Mouse (Mus musculus): ENCODE measurements around the gene Pcgf5. TPM values are rescaled to one million over a fixed set of nuclear protein-coding genes. Genes with fewer than 3 reads are reported as not detected.

Gene Pcgf5
- polyA plus RNA-seq, 1 experiment from 2014 or later, result 11.8 TPM

DNA sequence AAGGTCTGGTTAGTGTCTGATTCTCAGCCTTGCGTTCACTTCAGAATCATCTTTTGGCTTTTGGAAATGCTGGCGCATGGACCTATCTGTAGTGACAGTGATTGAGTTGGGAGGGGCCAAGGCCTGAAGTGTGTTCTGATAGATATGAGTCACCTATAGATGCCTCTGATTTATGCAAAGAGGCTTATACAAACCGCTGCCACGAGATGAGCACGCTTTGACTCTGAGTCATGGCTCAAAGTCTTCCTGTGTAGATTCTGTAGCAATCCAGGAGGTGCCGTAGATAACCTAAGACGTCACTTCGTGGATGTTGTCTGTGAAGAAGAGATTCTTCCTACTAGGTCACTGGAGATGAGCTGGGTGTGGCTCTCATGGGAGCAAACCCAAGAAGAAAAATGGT lies 16.6 kb downstream of the Pcgf5 start:
- no peak for TF ChIP-seq CTCF (IDR thresholded peaks at IDR 0.05; ENCODE audit: low read depth)
- H3K4me3 ChIP-seq (ENCODE audit: low read depth, low read length), result no peak overlapping the region
- no peak overlapping the region for H3K9ac ChIP-seq
- no peak overlapping the region for H3K27ac ChIP-seq (ENCODE audit: low read depth)
- peaks cover 3% of the 10 kb centered on the region; the same call in 1 of the 2 replicates for H3K4me1 ChIP-seq (ENCODE audit: insufficient read depth)
- DNase-seq (no peak), ATAC-seq (ENCODE audit: insufficient read depth) (no peak)
- H3K36me3 ChIP-seq (ENCODE audit: insufficient read depth), result no peaks in the 10 kb centered on the region
- H3K4me2 ChIP-seq, result no peak overlapping the region
- no peaks in the 10 kb centered on the region for H3K27me3 ChIP-seq (ENCODE audit: insufficient read depth, low read length)
- WGBS, result 83% methylated on average over 8 of the region's 8 CpGs
- no peaks in the 10 kb centered on the region for H3K9me3 ChIP-seq (ENCODE audit: low read depth, low read length)

- no peak overlapping the region for H3K4me3 ChIP-seq (ENCODE audit: low read depth, low read length)
- H3K36me3 ChIP-seq (ENCODE audit: insufficient read depth), result no peaks in the 10 kb centered on the region
Measured at GRCm38 (mm10) chr19:36371478-36371877, 23.4 kb downstream of the Pcgf5 start.

GRCm38 (mm10) chr19:36373056-36373621 lies 25.0 kb downstream of the Pcgf5 start:
- Histone ChIP-seq H3K27ac (ENCODE audit: low read depth) (no peak overlapping the region), H3K4me2 (no peak overlapping the region), H3K4me1 (ENCODE audit: insufficient read depth) (no peaks in the 10 kb centered on the region), H3K4me3 (ENCODE audit: low read depth, low read length) (no peak overlapping the region), H3K36me3 (ENCODE audit: insufficient read depth) (no peaks in the 10 kb centered on the region), H3K9me3 (ENCODE audit: low read depth, low read length) (no peaks in the 10 kb centered on the region), H3K9ac (no peak overlapping the region), H3K27me3 (ENCODE audit: insufficient read depth, low read length) (no peaks in the 10 kb centered on the region)
- ATAC-seq (ENCODE audit: insufficient read depth), result no peak
- no peak for DNase-seq
- 66% methylated on average over 6 of the region's 6 CpGs for WGBS
- no peak for TF ChIP-seq CTCF (IDR thresholded peaks at IDR 0.05; ENCODE audit: low read depth)

More at GRCm38 (mm10) chr19:36371478-36371877, 23.4 kb downstream of the Pcgf5 start:
- no peak overlapping the region for H3K9ac ChIP-seq
- no peak overlapping the region for H3K27ac ChIP-seq (ENCODE audit: low read depth)
- no peak for TF ChIP-seq CTCF (IDR thresholded peaks at IDR 0.05; ENCODE audit: low read depth)
- 68% methylated on average over 10 of the region's 10 CpGs for WGBS
- H3K4me1 ChIP-seq (ENCODE audit: insufficient read depth), result no peaks in the 10 kb centered on the region
- H3K9me3 ChIP-seq (ENCODE audit: low read depth, low read length), result no peaks in the 10 kb centered on the region
- H3K27me3 ChIP-seq (ENCODE audit: insufficient read depth, low read length), result no peaks in the 10 kb centered on the region
- no peak overlapping the region for H3K4me2 ChIP-seq
- no peak for ATAC-seq (ENCODE audit: insufficient read depth)
- peak; percentile 7 for DNase-seq

- no peak overlapping the region for H3K4me3 ChIP-seq (ENCODE audit: low read depth, low read length)
- no peak overlapping the region for H3K9ac ChIP-seq
- no peaks in the 10 kb centered on the region for H3K4me1 ChIP-seq (ENCODE audit: insufficient read depth)
- DNase-seq (no peak), ATAC-seq (ENCODE audit: insufficient read depth) (no peak)
- no peaks in the 10 kb centered on the region for H3K36me3 ChIP-seq (ENCODE audit: insufficient read depth)
- no peaks in the 10 kb centered on the region for H3K9me3 ChIP-seq (ENCODE audit: low read depth, low read length)
- WGBS, result 73% methylated on average over 11 of the region's 11 CpGs
- no peak overlapping the region for H3K4me2 ChIP-seq
- no peak overlapping the region for H3K27ac ChIP-seq (ENCODE audit: low read depth)
- TF ChIP-seq CTCF (IDR thresholded peaks at IDR 0.05; ENCODE audit: low read depth), result no peak
- no peaks in the 10 kb centered on the region for H3K27me3 ChIP-seq (ENCODE audit: insufficient read depth, low read length)
Measured at GRCm38 (mm10) chr19:36375200-36375783, 27.2 kb downstream of the Pcgf5 start.

GRCm38 (mm10) chr19:36377729-36378128 lies 29.6 kb downstream of the Pcgf5 start:
- TF ChIP-seq CTCF (IDR thresholded peaks at IDR 0.05; ENCODE audit: low read depth), result no peak
- H3K27me3 ChIP-seq (ENCODE audit: insufficient read depth, low read length), result no peaks in the 10 kb centered on the region
- DNase-seq (no peak), ATAC-seq (ENCODE audit: insufficient read depth) (no peak)
- H3K9ac ChIP-seq, result no peak overlapping the region
- H3K4me2 ChIP-seq, result no peak overlapping the region
- WGBS, result 86% methylated on average over 7 of the region's 7 CpGs
- H3K36me3 ChIP-seq (ENCODE audit: insufficient read depth), result no peaks in the 10 kb centered on the region
- H3K4me1 ChIP-seq (ENCODE audit: insufficient read depth), result no peaks in the 10 kb centered on the region
- no peak overlapping the region for H3K27ac ChIP-seq (ENCODE audit: low read depth)
- H3K4me3 ChIP-seq (ENCODE audit: low read depth, low read length), result no peak overlapping the region
- H3K9me3 ChIP-seq (ENCODE audit: low read depth, low read length), result no peaks in the 10 kb centered on the region

DNA sequence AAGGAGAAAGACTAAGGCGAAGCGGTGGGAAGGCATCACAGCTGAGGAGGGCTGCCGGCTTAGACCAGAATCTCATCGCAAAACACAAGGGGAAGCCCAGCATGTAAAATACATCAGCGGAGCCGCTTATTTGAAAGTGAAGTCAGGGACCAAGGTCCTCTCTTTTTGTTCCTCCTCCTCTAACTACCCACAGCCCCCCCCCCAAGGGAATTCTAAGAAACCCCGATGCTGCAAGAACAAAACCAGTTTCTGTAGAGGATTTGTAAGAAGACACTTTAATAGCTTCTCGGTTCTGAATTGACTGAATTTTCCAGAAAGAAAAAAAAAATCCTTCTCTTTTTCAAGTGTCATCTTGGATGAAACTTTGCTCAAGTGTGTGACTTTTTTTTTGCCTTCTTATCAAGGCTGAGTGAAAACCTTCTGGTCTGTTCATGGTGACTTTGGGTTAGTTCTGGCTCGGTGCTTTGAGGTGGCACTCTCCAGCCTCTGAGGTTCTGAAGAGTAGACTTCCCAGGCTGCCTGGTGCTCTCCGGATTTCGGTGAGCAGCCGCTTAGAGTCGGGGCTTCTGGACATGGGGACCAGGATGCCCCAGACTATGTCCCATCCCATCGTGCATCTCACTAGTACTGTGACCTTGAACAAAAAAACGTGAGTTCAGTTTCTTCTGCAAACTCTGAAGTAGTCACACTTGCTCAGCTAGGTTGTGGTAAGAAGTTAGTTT lies 30.6 kb downstream of the Pcgf5 start:
- no peak overlapping the region for H3K9ac ChIP-seq
- WGBS, result 69% methylated on average over 15 of the region's 15 CpGs
- H3K9me3 ChIP-seq (ENCODE audit: low read depth, low read length), result no peaks in the 10 kb centered on the region
- no peaks in the 10 kb centered on the region for H3K36me3 ChIP-seq (ENCODE audit: insufficient read depth)
- no peak for TF ChIP-seq CTCF (IDR thresholded peaks at IDR 0.05; ENCODE audit: low read depth)
- H3K4me1 ChIP-seq (ENCODE audit: insufficient read depth), result no peaks in the 10 kb centered on the region
- H3K4me2 ChIP-seq, result no peak overlapping the region
- H3K27me3 ChIP-seq (ENCODE audit: insufficient read depth, low read length), result no peaks in the 10 kb centered on the region
- DNase-seq (no peak), ATAC-seq (ENCODE audit: insufficient read depth) (no peak)
- H3K4me3 ChIP-seq (ENCODE audit: low read depth, low read length), result no peak overlapping the region
- no peak overlapping the region for H3K27ac ChIP-seq (ENCODE audit: low read depth)

DNA sequence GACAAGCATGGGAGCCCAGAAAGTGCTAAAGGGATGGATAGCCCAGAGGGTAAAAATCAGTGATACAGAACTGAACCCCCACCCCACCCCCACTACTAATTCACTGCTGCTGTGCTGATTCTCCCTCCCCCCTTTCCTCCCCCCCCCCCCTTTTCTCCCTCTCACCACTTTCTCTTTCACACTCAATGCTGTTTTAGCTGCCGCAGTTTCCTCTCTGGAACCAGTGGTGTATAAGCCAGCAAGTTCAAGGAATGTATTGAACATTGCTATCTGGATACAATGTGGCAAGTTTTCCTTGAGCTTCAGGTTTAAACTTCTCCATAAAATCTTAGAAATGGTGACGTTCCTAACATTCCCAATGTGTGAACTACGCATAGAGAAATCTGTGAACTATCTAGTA lies 34.8 kb downstream of the Pcgf5 start:
- 81% methylated on average over 3 of the region's 3 CpGs for WGBS
- no peaks in the 10 kb centered on the region for H3K4me1 ChIP-seq (ENCODE audit: insufficient read depth)
- no peak for ATAC-seq (ENCODE audit: insufficient read depth)
- no peak overlapping the region for H3K4me3 ChIP-seq (ENCODE audit: low read depth, low read length)
- no peak overlapping the region for H3K9ac ChIP-seq
- no peaks in the 10 kb centered on the region for H3K27me3 ChIP-seq (ENCODE audit: insufficient read depth, low read length)
- H3K36me3 ChIP-seq (ENCODE audit: insufficient read depth), result no peaks in the 10 kb centered on the region
- H3K27ac ChIP-seq (ENCODE audit: low read depth), result no peak overlapping the region
- H3K9me3 ChIP-seq (ENCODE audit: low read depth, low read length), result no peaks in the 10 kb centered on the region
- H3K4me2 ChIP-seq, result no peak overlapping the region
- TF ChIP-seq CTCF (IDR thresholded peaks at IDR 0.05; ENCODE audit: low read depth), result no peak
- DNase-seq, result no peak
